Mouse (Mus musculus) heart, embryonic 13.5 days (tissue): ENCODE measurements around the gene Dclre1a. TPM values are rescaled to one million over a fixed set of nuclear protein-coding genes. Genes with fewer than 3 reads are reported as not detected.

Source experiments
- ATAC-seq: fragments of 200-750 bp; cut with Nextera tagmentation; 2 replicates; pipeline ENCODE4 v1.8.0; 2017; ENCODE audit warnings: moderate TSS enrichment; ENCODE audit not compliant: insufficient number of reproducible peaks, low FRiP score, low TSS enrichment; ENCODE audit errors: extremely low read depth
- H3K27ac ChIP-seq: fragments of 300-500 bp; sonication (generic); replicated peaks from 2 replicates; pipeline ENCODE4 v1.5.1; 2015; ENCODE audit warnings: moderate library complexity, mild to moderate bottlenecking, inconsistent platforms
- H3K27me3 ChIP-seq: fragments of 300-500 bp; sonication (generic); replicated peaks from 2 replicates; pipeline ENCODE4 v1.6.1; 2015; ENCODE audit warnings: mild to moderate bottlenecking, inconsistent platforms
- H3K36me3 ChIP-seq: fragments of 300-500 bp; sonication (generic); 2 replicates; pipeline ENCODE4 v1.6.1; 2015; ENCODE audit warnings: mild to moderate bottlenecking, inconsistent platforms
- H3K4me1 ChIP-seq: fragments of 300-500 bp; sonication (generic); 2 replicates; pipeline ENCODE4 v1.6.1; 2015; ENCODE audit warnings: inconsistent platforms
- H3K4me2 ChIP-seq: fragments of 300-500 bp; sonication (generic); 2 replicates; pipeline ENCODE4 v1.6.1; 2015; ENCODE audit warnings: inconsistent platforms, mild to moderate bottlenecking, moderate library complexity
- H3K4me3 ChIP-seq: fragments of 300-500 bp; sonication (generic); 2 replicates; pipeline ENCODE4 v1.5.1; 2015; ENCODE audit warnings: moderate library complexity, mild to moderate bottlenecking, inconsistent platforms
- H3K9ac ChIP-seq: fragments of 300-500 bp; sonication (generic); 2 replicates; pipeline ENCODE4 v1.6.1; 2015; ENCODE audit warnings: inconsistent platforms, mild to moderate bottlenecking, moderate library complexity
- H3K9me3 ChIP-seq: fragments of 300-500 bp; sonication (generic); 2 replicates; pipeline ENCODE4 v1.6.1; 2016; ENCODE audit warnings: inconsistent platforms
- WGBS: fragments of 180-500 bp; shearing (Covaris S2); methylation state at CpG from one replicate; pipeline ENCODE4 v1.1.7; 2015; ENCODE audit warnings: mixed read lengths; 5-methylcytosine and 5-hydroxymethylcytosine counted together
- polyA plus RNA-seq: library from polyadenylated mRNA; unstranded; fragments of >200 nt; fragmentation: Nextera tagmentation; extraction: Ambion mirVana; gene quantifications from 2 replicates; pipeline ENCODE4 v1.2.1, GENCODE M21; 2015

The Dclre1a gene
- 11.2 and 12.1 TPM in 2 replicates for polyA plus RNA-seq

- H3K4me1 ChIP-seq: peaks cover 27% of the 10 kb centered on the region
- no peak for ATAC-seq
- H3K9ac ChIP-seq: peak within 1 kb of the TSS; percentile 95
- H3K27me3 ChIP-seq: no peaks in the 10 kb centered on the region
- no peaks in the 10 kb centered on the region for H3K9me3 ChIP-seq
- H3K4me2 ChIP-seq: peak within 1 kb of the TSS; percentile 86
- peak within 1 kb of the TSS; percentile 81 for H3K4me3 ChIP-seq
- peak within 1 kb of the TSS; percentile 94 for H3K27ac ChIP-seq
- H3K36me3 ChIP-seq: peaks cover 38% of the 10 kb centered on the region
- WGBS: 6% methylated on average over 20 of the region's 20 CpGs
These were observed at the start of gene Dclre1a for GRCm38 (mm10) chr19:56547456-56548229. Dclre1a (minus strand) TSS chr19:56548222.

- peaks cover 23% of the 10 kb centered on the region for H3K4me1 ChIP-seq
- ATAC-seq: no peak
- H3K27me3 ChIP-seq: no peaks in the 10 kb centered on the region
- H3K36me3 ChIP-seq: peaks cover 90% of the 10 kb centered on the region
- no peak overlapping the region for H3K9ac ChIP-seq
- no peak overlapping the region for H3K4me3 ChIP-seq
- no peaks in the 10 kb centered on the region for H3K9me3 ChIP-seq
- H3K4me2 ChIP-seq: no peak overlapping the region
- no peak overlapping the region for H3K27ac ChIP-seq
- WGBS: 94% methylated on average over 9 of the region's 9 CpGs
These were observed 44.5 kb upstream of the Dclre1a start for GRCm38 (mm10) chr19:56592472-56592871.

- Histone ChIP-seq H3K4me3 (no peak overlapping the region), H3K4me2 (no peak overlapping the region), H3K36me3 (peaks cover 82% of the 10 kb centered on the region), H3K9ac (no peak overlapping the region), H3K4me1 (peaks cover 24% of the 10 kb centered on the region), H3K9me3 (no peaks in the 10 kb centered on the region), H3K27ac (no peak overlapping the region), H3K27me3 (no peaks in the 10 kb centered on the region)
- WGBS: 83% methylated on average over 3 of the region's 3 CpGs
- ATAC-seq: no peak
These were observed 42.2 kb upstream of the Dclre1a start for GRCm38 (mm10) chr19:56590250-56590649.

- Histone ChIP-seq H3K27ac (no peak overlapping the region), H3K27me3 (no peaks in the 10 kb centered on the region), H3K4me3 (no peak overlapping the region), H3K4me1 (peaks cover 26% of the 10 kb centered on the region), H3K9me3 (no peaks in the 10 kb centered on the region), H3K9ac (no peak overlapping the region), H3K36me3 (peaks cover 77% of the 10 kb centered on the region), H3K4me2 (no peak overlapping the region)
- ATAC-seq: no peak
- WGBS: 96% methylated on average over 5 of the region's 5 CpGs
These were observed 41.4 kb upstream of the Dclre1a start for GRCm38 (mm10) chr19:56589455-56589854.

- peaks cover 26% of the 10 kb centered on the region for H3K4me1 ChIP-seq
- WGBS: 70% methylated on average over 6 of the region's 6 CpGs
- no peak overlapping the region for H3K9ac ChIP-seq
- no peak overlapping the region for H3K4me2 ChIP-seq
- no peak overlapping the region for H3K4me3 ChIP-seq
- peaks cover 77% of the 10 kb centered on the region for H3K36me3 ChIP-seq
- no peak; the same call in 1 of the 2 replicates for ATAC-seq
- no peaks in the 10 kb centered on the region for H3K27me3 ChIP-seq
- no peaks in the 10 kb centered on the region for H3K9me3 ChIP-seq
- H3K27ac ChIP-seq: peak overlapping the region; percentile 77
These were observed 41.0 kb upstream of the Dclre1a start for GRCm38 (mm10) chr19:56589008-56589407.

- Histone ChIP-seq H3K27me3 (no peaks in the 10 kb centered on the region), H3K27ac (peak overlapping the region; percentile 77), H3K4me3 (no peak overlapping the region), H3K4me1 (peaks cover 29% of the 10 kb centered on the region), H3K9ac (peak overlapping the region; percentile 45; the same call in 1 of the 2 replicates), H3K9me3 (no peaks in the 10 kb centered on the region), H3K4me2 (no peak overlapping the region), H3K36me3 (peaks cover 75% of the 10 kb centered on the region)
- WGBS: 28% methylated on average over 6 of the region's 6 CpGs
- ATAC-seq: no peak
These were observed 40.2 kb upstream of the Dclre1a start for GRCm38 (mm10) chr19:56588205-56588626.

- H3K27me3 ChIP-seq: no peaks in the 10 kb centered on the region
- peaks cover 74% of the 10 kb centered on the region for H3K36me3 ChIP-seq
- WGBS: 74% methylated on average over 8 of the region's 8 CpGs
- peaks cover 22% of the 10 kb centered on the region for H3K4me1 ChIP-seq
- no peak overlapping the region for H3K9ac ChIP-seq
- no peak overlapping the region for H3K4me2 ChIP-seq
- H3K27ac ChIP-seq: no peak overlapping the region
- no peak overlapping the region for H3K4me3 ChIP-seq
- ATAC-seq: no peak
- no peaks in the 10 kb centered on the region for H3K9me3 ChIP-seq
These were observed 38.3 kb upstream of the Dclre1a start for GRCm38 (mm10) chr19:56586320-56586719.

GRCm38 (mm10) chr19:56584288-56584687 lies 36.3 kb upstream of the Dclre1a start:
- Histone ChIP-seq H3K9ac (no peak overlapping the region), H3K27me3 (no peaks in the 10 kb centered on the region), H3K36me3 (peaks cover 69% of the 10 kb centered on the region), H3K4me3 (no peak overlapping the region), H3K4me1 (peaks cover 22% of the 10 kb centered on the region), H3K4me2 (no peak overlapping the region), H3K9me3 (no peaks in the 10 kb centered on the region), H3K27ac (no peak overlapping the region)
- WGBS: 82% methylated on average over 3 of the region's 3 CpGs
- no peak for ATAC-seq

GRCm38 (mm10) chr19:56583785-56584184 lies 35.8 kb upstream of the Dclre1a start:
- no peak overlapping the region for H3K9ac ChIP-seq

GRCm38 (mm10) chr19:56581981-56582380 lies 34.0 kb upstream of the Dclre1a start:
- Histone ChIP-seq H3K4me1 (peaks cover 6% of the 10 kb centered on the region), H3K27me3 (no peaks in the 10 kb centered on the region), H3K4me2 (no peak overlapping the region), H3K9me3 (no peaks in the 10 kb centered on the region), H3K4me3 (no peak overlapping the region), H3K9ac (no peak overlapping the region), H3K27ac (no peak overlapping the region), H3K36me3 (peaks cover 67% of the 10 kb centered on the region)
- no peak for ATAC-seq
- WGBS: 86% methylated on average over 5 of the region's 5 CpGs

More at GRCm38 (mm10) chr19:56583785-56584184, 35.8 kb upstream of the Dclre1a start:
- H3K36me3 ChIP-seq: peaks cover 64% of the 10 kb centered on the region
- H3K4me2 ChIP-seq: no peak overlapping the region
- no peaks in the 10 kb centered on the region for H3K27me3 ChIP-seq
- no peak for ATAC-seq
- H3K27ac ChIP-seq: no peak overlapping the region
- H3K4me1 ChIP-seq: peaks cover 17% of the 10 kb centered on the region
- H3K4me3 ChIP-seq: no peak overlapping the region
- WGBS: 58% methylated on average over 5 of the region's 5 CpGs
- H3K9me3 ChIP-seq: no peaks in the 10 kb centered on the region

- ATAC-seq: no peak
- Histone ChIP-seq H3K4me2 (no peak overlapping the region), H3K9ac (no peak overlapping the region), H3K9me3 (no peaks in the 10 kb centered on the region), H3K4me3 (no peak overlapping the region), H3K36me3 (peaks cover 57% of the 10 kb centered on the region), H3K27me3 (no peaks in the 10 kb centered on the region), H3K27ac (no peak overlapping the region), H3K4me1 (no peaks in the 10 kb centered on the region)
- 69% methylated on average over 1 of the region's 1 CpGs for WGBS
These were observed 29.8 kb upstream of the Dclre1a start for GRCm38 (mm10) chr19:56577801-56578200.

- Histone ChIP-seq H3K36me3 (peaks cover 47% of the 10 kb centered on the region), H3K27me3 (no peaks in the 10 kb centered on the region), H3K9me3 (no peaks in the 10 kb centered on the region), H3K4me3 (no peak overlapping the region), H3K4me1 (peaks cover 15% of the 10 kb centered on the region), H3K27ac (no peak overlapping the region), H3K4me2 (no peak overlapping the region), H3K9ac (no peak overlapping the region)
- 91% methylated on average over 6 of the region's 6 CpGs for WGBS
- no peak for ATAC-seq
These were observed 25.2 kb upstream of the Dclre1a start for GRCm38 (mm10) chr19:56573184-56573583.
